Mouse (Mus musculus): ENCODE data around the gene Acod1.
A peak's percentile ranks its signal among the peaks of the same experiment; 100 is the strongest.

GRCm38 (mm10) chr14:103099238-103099933 is 52.6 kb downstream of the Acod1 start, which contains the start of gene Fbxl3:
- TF ChIP-seq CTCF (IDR thresholded peaks at IDR 0.05; ENCODE audit: insufficient read depth, low read depth, low read length) (no peak), POLR2A (IDR thresholded peaks at IDR 0.05; ENCODE audit: insufficient read depth, low read depth, low read length) (peak; percentile 68; the same call in 1 of the 2 replicates)

All from olfactory bulb, adult 2 months (tissue).